Mouse (Mus musculus) myocyte (in vitro differentiated cells): ENCODE measurements at regions not wholly inside any gene's neighbourhood (a gene's known extent, or its start where the extent isn't known, plus 50 kb on each side); places are given as distances from the start of the nearest gene placed in this dataset.

Experiments
- H3K27me3 ChIP-seq: one replicate; pipeline ENCODE4 v1.6.1; 2011; ENCODE audit not compliant: control insufficient read depth, insufficient read depth, insufficient read length
- H3K36me3 ChIP-seq: one replicate; pipeline ENCODE4 v1.6.1; 2011; ENCODE audit not compliant: control insufficient read depth, insufficient read depth
- H3K4me2 ChIP-seq: one replicate; pipeline ENCODE4 v1.6.1; 2011; ENCODE audit warnings: low read depth, control low read depth
- H3K4me3 ChIP-seq: one replicate; pipeline ENCODE4 v1.5.1; 2011; ENCODE audit warnings: mild to moderate bottlenecking, control low read depth, moderate library complexity
- H3K79me2 ChIP-seq: one replicate; pipeline ENCODE4 v1.6.1; 2011; ENCODE audit not compliant: control insufficient read depth, insufficient read depth
- H3ac ChIP-seq: one replicate; pipeline ENCODE4 v1.6.1; 2011; ENCODE audit not compliant: control insufficient read depth, insufficient read length
- CEBPB ChIP-seq: IDR thresholded peaks from 2 replicates; pipeline ENCODE4 v1.6.1; 2011; ENCODE audit warnings: mild to moderate bottlenecking, moderate library complexity; ENCODE audit not compliant: poor library complexity, insufficient read depth, severe bottlenecking
- E2F4 ChIP-seq: IDR thresholded peaks from one replicate; pipeline ENCODE4 v1.6.1; 2011; ENCODE audit warnings: mild to moderate bottlenecking, control low read depth, moderate library complexity; ENCODE audit not compliant: insufficient read depth
- MAX ChIP-seq: IDR thresholded peaks from one replicate; pipeline ENCODE4 v1.6.1; 2011; ENCODE audit warnings: low read depth, mild to moderate bottlenecking, control low read depth
- MYOD1 ChIP-seq, 3 experiments: IDR thresholded peaks; one replicate each; pipeline ENCODE4 v1.6.1; 2011; ENCODE audit warnings: control low read depth in 2 of 3, low read depth in 2 of 3, mild to moderate bottlenecking in 2 of 3, moderate library complexity in 1 of 3; ENCODE audit not compliant: insufficient read length in 2 of 3, control insufficient read depth in 1 of 3
- MYOG ChIP-seq, 3 experiments: IDR thresholded peaks; one replicate each; pipeline ENCODE4 v1.6.1; 2011; ENCODE audit warnings: control low read depth in 2 of 3, low read depth in 2 of 3, mild to moderate bottlenecking in 2 of 3; ENCODE audit not compliant: insufficient read length in 2 of 3, control insufficient read depth in 1 of 3, insufficient read depth in 1 of 3
- POLR2A ChIP-seq: IDR thresholded peaks from one replicate; pipeline ENCODE4 v1.6.1; 2011; ENCODE audit warnings: low read depth, mild to moderate bottlenecking, control low read depth, moderate library complexity; ENCODE audit not compliant: insufficient read length
- POLR2AphosphoS2 ChIP-seq: IDR thresholded peaks from one replicate; pipeline ENCODE4 v1.6.1; 2011; ENCODE audit warnings: low read depth, control low read depth; ENCODE audit not compliant: insufficient read length
- REST ChIP-seq: IDR thresholded peaks from one replicate; pipeline ENCODE4 v1.6.1; 2011; ENCODE audit warnings: mild to moderate bottlenecking, control low read depth, moderate library complexity; ENCODE audit not compliant: insufficient read depth, insufficient read length
- SRF ChIP-seq: IDR thresholded peaks from one replicate; pipeline ENCODE4 v1.6.1; 2011; ENCODE audit warnings: low read depth; ENCODE audit not compliant: control insufficient read depth, insufficient read length
- TCF12 ChIP-seq: IDR thresholded peaks from one replicate; pipeline ENCODE4 v1.6.1; 2011; ENCODE audit warnings: mild to moderate bottlenecking, control low read depth; ENCODE audit not compliant: poor library complexity, insufficient read depth, severe bottlenecking
- TCF3 ChIP-seq: IDR thresholded peaks from one replicate; pipeline ENCODE4 v1.6.1; 2011; ENCODE audit warnings: low read depth, control low read depth; ENCODE audit not compliant: insufficient read length
- USF1 ChIP-seq: IDR thresholded peaks from one replicate; pipeline ENCODE4 v1.6.1; 2011; ENCODE audit warnings: low read depth, mild to moderate bottlenecking, control low read depth, moderate library complexity

DNA sequence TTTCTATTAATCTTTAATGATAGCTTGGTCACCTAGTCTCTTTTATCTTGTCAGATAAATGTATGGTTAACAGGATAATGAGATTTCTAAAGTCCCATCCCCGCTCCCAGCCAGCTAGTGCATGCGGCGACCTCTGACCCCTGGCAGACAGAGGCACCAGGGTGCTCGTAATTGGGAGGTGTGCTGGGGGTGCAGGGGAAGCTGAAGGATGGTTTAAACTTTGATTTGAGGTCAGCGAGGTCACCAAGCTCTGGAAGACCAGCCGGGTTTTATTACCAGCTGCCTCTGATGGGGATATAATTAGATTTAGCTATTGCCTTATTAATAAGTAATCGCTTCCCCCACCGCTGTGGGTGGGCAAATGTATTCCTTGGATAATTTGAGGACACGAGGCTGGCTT, 276.5 kb downstream of the Uaca start:
- Histone ChIP-seq H3ac (no peak overlapping the region), H3K79me2 (no peaks in the 10 kb centered on the region), H3K4me2 (no peak overlapping the region), H3K36me3 (no peaks in the 10 kb centered on the region), H3K4me3 (no peak overlapping the region), H3K27me3 (peaks cover 43% of the 10 kb centered on the region)
- TF ChIP-seq TCF3 (no peak), USF1 (no peak), MAX (no peak), POLR2AphosphoS2 (no peak), MYOG (IDR thresholded peaks at IDR 0.05; ENCODE audit: control insufficient read depth in 1 of 3, insufficient read depth in 1 of 3, insufficient read length in 2 of 3, low read depth in 2 of 3) (no peak), CEBPB (no peak), SRF (no peak), TCF12 (no peak), E2F4 (no peak), REST (no peak), MYOD1 (IDR thresholded peaks at IDR 0.05; ENCODE audit: control insufficient read depth in 1 of 3, insufficient read length in 2 of 3, low read depth in 2 of 3) (no peak), POLR2A (no peak)

DNA sequence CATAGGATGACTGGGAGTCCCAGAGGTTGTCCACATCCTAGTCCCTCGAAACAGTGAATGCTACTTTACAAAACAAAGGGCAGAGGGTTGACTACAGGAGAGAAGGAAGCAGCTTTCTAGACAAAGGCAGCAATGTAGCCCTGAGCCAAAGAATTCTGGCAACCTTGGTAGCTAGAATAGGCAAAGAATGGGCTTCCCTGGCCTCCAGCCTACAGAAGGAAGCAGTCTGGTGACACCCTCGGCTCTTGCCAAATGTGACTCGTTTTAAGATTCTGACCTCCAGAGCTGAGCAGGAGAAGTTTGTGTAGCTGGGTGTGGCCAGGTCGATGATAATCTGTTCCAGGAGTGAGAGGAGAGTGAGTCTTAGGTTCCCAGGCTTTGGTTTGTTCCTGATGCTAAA, 279.1 kb downstream of the Uaca start:
- no peak overlapping the region for H3K4me3 ChIP-seq
- no peaks in the 10 kb centered on the region for H3K79me2 ChIP-seq
- H3K4me2 ChIP-seq, result no peak overlapping the region
- H3K36me3 ChIP-seq, result no peaks in the 10 kb centered on the region
- no peak overlapping the region for H3ac ChIP-seq
- TF ChIP-seq MAX (no peak), POLR2AphosphoS2 (no peak)
- peaks cover 50% of the 10 kb centered on the region for H3K27me3 ChIP-seq

GRCm38 (mm10) chr9:61075071-61075470, 280.7 kb downstream of the Uaca start:
- Histone ChIP-seq H3K4me2 (no peak overlapping the region), H3ac (no peak overlapping the region), H3K36me3 (no peaks in the 10 kb centered on the region), H3K79me2 (no peaks in the 10 kb centered on the region), H3K4me3 (no peak overlapping the region), H3K27me3 (peaks cover 49% of the 10 kb centered on the region)
- TF ChIP-seq MYOD1 (IDR thresholded peaks at IDR 0.05; ENCODE audit: control insufficient read depth in 1 of 3, insufficient read length in 2 of 3, low read depth in 2 of 3) (no peak), POLR2AphosphoS2 (no peak), MYOG (IDR thresholded peaks at IDR 0.05; ENCODE audit: control insufficient read depth in 1 of 3, insufficient read depth in 1 of 3, insufficient read length in 2 of 3, low read depth in 2 of 3) (no peak), USF1 (no peak), REST (no peak), TCF3 (no peak), MAX (no peak), E2F4 (no peak), TCF12 (no peak), POLR2A (no peak), CEBPB (no peak), SRF (no peak)

GRCm38 (mm10) chr9:61077181-61077580, 282.8 kb downstream of the Uaca start:
- no peaks in the 10 kb centered on the region for H3K79me2 ChIP-seq
- H3K27me3 ChIP-seq, result peaks cover 54% of the 10 kb centered on the region
- TF ChIP-seq POLR2A (no peak), MAX (no peak), TCF12 (no peak), MYOG (IDR thresholded peaks at IDR 0.05; ENCODE audit: control insufficient read depth in 1 of 3, insufficient read depth in 1 of 3, insufficient read length in 2 of 3, low read depth in 2 of 3) (no peak), CEBPB (no peak), POLR2AphosphoS2 (no peak), E2F4 (no peak), REST (no peak), MYOD1 (IDR thresholded peaks at IDR 0.05; ENCODE audit: control insufficient read depth in 1 of 3, insufficient read length in 2 of 3, low read depth in 2 of 3) (no peak), TCF3 (no peak), SRF (no peak), USF1 (no peak)
- no peak overlapping the region for H3K4me3 ChIP-seq
- H3ac ChIP-seq, result no peak overlapping the region
- H3K36me3 ChIP-seq, result no peaks in the 10 kb centered on the region
- H3K4me2 ChIP-seq, result no peak overlapping the region

DNA sequence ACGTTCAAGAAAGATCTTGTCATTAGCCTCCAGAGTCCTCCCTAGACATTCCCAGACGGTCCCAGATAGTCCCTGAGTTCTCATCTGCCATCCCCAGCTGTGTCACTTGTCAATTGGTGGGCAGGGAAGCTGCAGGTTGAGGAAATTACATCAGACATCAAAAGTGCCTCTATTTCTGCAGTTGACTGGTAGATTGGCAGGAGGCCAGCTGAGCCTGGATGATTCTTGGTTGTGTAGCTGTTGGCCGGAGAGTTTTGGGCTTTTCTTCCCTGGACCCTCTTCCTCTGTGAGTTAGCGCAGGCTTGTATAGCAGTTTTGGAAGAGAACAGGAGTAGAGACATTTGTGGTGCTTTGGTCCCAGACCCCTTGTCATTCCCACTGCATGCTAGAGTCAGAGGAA, 283.5 kb downstream of the Uaca start:
- no peak overlapping the region for H3K4me2 ChIP-seq
- TF ChIP-seq POLR2AphosphoS2 (no peak), E2F4 (no peak), CEBPB (no peak), SRF (no peak), TCF12 (no peak), TCF3 (no peak), USF1 (no peak), MYOG (IDR thresholded peaks at IDR 0.05; ENCODE audit: control insufficient read depth in 1 of 3, insufficient read depth in 1 of 3, insufficient read length in 2 of 3, low read depth in 2 of 3) (no peak), MYOD1 (IDR thresholded peaks at IDR 0.05; ENCODE audit: control insufficient read depth in 1 of 3, insufficient read length in 2 of 3, low read depth in 2 of 3) (no peak), POLR2A (no peak)
- H3K4me3 ChIP-seq, result no peak overlapping the region
- H3ac ChIP-seq, result no peak overlapping the region
- H3K79me2 ChIP-seq, result no peaks in the 10 kb centered on the region
- no peaks in the 10 kb centered on the region for H3K36me3 ChIP-seq
- peaks cover 52% of the 10 kb centered on the region for H3K27me3 ChIP-seq
